Mouse (Mus musculus) left cerebral cortex, postnatal 4 days (tissue): ENCODE measurements at regions not wholly inside any gene's neighbourhood (a gene's known extent, or its start where the extent isn't known, plus 50 kb on each side); places are given as distances from the start of the nearest gene placed in this dataset.
A peak's percentile ranks its signal among the peaks of the same experiment; 100 is the strongest.

Experiments used
- DNase-seq: peaks from one replicate; pipeline ENCODE4 v3.0.0-alpha.2; 2022
- intact Hi-C: fragments of 180-260 bp; cut with DNase I; formaldehyde crosslinking; loops from one replicate; pipeline ENCODE4 v1.15.1; 2025

GRCm38 (mm10) chr16:71622664-71623063, 685.4 kb upstream of the Robo1 start:
- intact Hi-C loops = no loop called here
- no peak for DNase-seq

- intact Hi-C loops = no loop called here
These were observed 667.7 kb upstream of the Robo1 start for GRCm38 (mm10) chr16:71640361-71640760.

DNA sequence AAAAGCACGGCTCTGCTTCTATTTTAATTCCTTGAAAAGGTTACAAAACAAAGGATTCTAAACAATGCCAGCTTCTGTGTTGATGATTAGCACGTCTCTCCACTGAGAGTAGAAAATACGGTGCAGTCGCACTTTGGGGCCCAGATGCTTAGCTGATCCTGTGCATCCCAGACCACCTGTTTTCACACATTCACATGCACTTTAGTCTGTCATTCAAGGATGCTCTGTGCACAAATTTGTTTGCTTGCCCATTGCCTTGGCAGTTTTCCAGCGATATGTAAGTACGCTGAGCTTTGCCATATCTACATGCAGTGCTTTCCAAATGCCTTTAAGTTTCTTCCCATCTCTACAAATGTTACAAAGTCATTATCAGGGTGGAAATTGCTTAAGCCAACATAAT, 664.9 kb upstream of the Robo1 start:
- peak; percentile 41 for DNase-seq
- intact Hi-C loops = no loop called here

More at GRCm38 (mm10) chr16:71640361-71640760, 667.7 kb upstream of the Robo1 start:
- no peak for DNase-seq

DNA sequence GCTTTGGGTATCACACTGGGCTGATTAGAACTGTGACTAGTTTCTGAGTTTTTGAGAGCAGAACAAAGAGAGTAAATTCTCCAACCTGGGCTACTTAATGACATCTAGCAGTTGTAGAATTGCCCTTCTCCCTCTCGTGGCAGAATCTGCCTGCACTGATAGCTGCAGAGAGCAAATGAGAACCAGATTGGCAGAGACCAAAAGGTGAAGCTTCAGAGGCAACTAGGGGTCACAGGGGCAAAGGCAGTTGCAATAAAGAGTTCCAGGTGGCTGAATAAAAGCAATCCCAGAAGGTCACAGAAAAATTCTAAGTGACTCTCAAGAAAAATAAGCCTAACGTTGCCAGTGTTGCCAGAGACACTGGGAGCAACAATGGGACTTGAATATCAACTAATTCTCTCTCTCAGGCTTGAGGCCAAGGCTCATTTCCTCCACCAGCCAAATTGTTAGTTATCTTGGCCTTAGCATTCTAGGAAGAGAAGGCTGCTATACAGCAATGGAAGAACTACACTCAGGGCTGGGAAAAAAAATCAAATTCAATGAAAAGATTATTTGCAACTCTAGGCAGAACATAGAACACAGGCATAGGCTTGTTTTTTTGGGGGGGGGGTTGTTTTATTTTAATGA, 629.9 kb upstream of the Robo1 start:
- DNase-seq = no peak
- intact Hi-C loops = no loop called here

- no peak for DNase-seq
- intact Hi-C loops = no loop called here
These were observed 614.6 kb upstream of the Robo1 start for GRCm38 (mm10) chr16:71693464-71693863.

- DNase-seq = no peak
- intact Hi-C loops = no loop called here
These were observed 602.3 kb upstream of the Robo1 start for GRCm38 (mm10) chr16:71705846-71706245.

DNA sequence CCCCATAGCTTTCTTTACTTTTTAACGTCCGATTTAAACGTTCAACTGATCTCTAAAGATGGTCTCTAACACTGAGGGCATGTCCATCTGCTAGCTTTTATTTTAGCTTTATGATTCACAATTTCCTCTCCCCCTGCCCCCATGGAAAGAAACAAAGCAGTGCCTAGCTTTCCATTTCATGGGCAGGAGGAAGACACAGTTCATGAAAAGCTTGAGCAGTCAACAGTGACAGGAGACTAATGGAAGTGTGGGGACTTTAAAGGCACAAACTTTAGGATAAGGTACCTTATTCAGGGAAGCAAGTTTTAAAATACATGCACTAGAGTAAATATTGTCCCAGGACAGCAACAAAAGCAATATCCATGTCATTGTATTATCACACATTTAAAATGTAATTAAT, 598.4 kb upstream of the Robo1 start:
- DNase-seq = no peak

GRCm38 (mm10) chr16:71711879-71712278, 596.2 kb upstream of the Robo1 start:
- no peak for DNase-seq
- intact Hi-C loops = no loop called here

More for the DNA sequence above, 598.4 kb upstream of the Robo1 start:
- intact Hi-C loops = no loop called here

GRCm38 (mm10) chr16:71717207-71717606, 590.9 kb upstream of the Robo1 start:
- DNase-seq = no peak
- intact Hi-C loops = no loop called here

- DNase-seq = no peak
These were observed 583.2 kb upstream of the Robo1 start for GRCm38 (mm10) chr16:71724898-71725297.

DNA sequence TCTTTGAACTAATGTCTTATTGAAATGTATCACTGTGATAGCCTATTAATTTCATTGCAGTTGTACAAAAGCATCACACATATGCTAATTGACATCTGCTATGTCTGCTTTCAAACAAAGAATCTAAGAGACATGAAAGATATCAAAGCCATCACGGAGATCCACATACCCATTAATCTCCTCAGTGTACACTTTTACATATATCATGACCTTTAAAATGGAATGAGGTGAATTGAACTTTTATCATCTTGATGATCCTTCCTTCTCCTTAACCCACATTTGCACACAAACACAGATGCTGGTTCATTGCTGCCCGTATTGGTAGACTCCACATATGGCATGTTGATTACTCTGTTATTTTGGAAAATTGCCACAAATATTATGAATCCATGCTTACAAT, 570.2 kb upstream of the Robo1 start:
- DNase-seq = no peak
- intact Hi-C loops = no loop called here

More at GRCm38 (mm10) chr16:71724898-71725297, 583.2 kb upstream of the Robo1 start:
- intact Hi-C loops = no loop called here

- DNase-seq = no peak
- intact Hi-C loops = no loop called here
These were observed 569.0 kb upstream of the Robo1 start for GRCm38 (mm10) chr16:71739104-71739503.

- intact Hi-C loops = no loop called here
- DNase-seq = no peak
These were observed 527.2 kb upstream of the Robo1 start for GRCm38 (mm10) chr16:71780945-71781344.

- intact Hi-C loops = no loop called here
- no peak for DNase-seq
These were observed 495.3 kb upstream of the Robo1 start for GRCm38 (mm10) chr16:71812840-71813239.

GRCm38 (mm10) chr16:71835325-71835724, 472.8 kb upstream of the Robo1 start:
- intact Hi-C loops = no loop called here
- no peak for DNase-seq

GRCm38 (mm10) chr16:71850097-71850496, 458.0 kb upstream of the Robo1 start:
- intact Hi-C loops = no loop called here
- no peak for DNase-seq

GRCm38 (mm10) chr16:71851590-71852190, 456.4 kb upstream of the Robo1 start:
- intact Hi-C loops = no loop called here
- DNase-seq = no peak

- intact Hi-C loops = loop anchor here (2.0 kb wide), 1 partner anchor 301 kb away; no protein-coding TSS in a partner anchor
- no peak for DNase-seq
These were observed 450.2 kb upstream of the Robo1 start for GRCm38 (mm10) chr16:71857877-71858276.

GRCm38 (mm10) chr16:71860205-71860604, 447.9 kb upstream of the Robo1 start:
- DNase-seq = no peak
- intact Hi-C loops = no loop called here

DNA sequence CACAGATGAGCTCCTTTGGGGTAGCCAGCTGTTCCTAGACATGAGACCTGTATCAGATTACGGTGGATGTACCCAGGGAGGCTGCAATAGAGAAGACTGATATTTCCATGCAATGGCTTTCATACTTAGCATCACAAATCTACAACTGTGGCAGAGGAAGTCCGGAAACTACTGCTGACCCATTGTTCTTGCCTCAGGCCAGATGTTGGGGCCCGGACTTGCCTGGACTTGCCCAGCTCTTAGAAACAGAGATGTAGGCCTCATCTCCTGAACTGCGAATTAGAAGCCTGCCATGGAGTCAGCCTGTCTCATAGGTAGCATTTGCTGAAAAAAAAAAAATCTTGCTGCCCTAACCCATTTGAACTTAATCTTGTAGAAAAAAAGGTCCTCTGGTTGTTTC, 422.4 kb upstream of the Robo1 start:
- intact Hi-C loops = no loop called here
- no peak for DNase-seq

GRCm38 (mm10) chr16:71889679-71890078, 418.4 kb upstream of the Robo1 start:
- no peak for DNase-seq
- intact Hi-C loops = no loop called here

- intact Hi-C loops = no loop called here
- DNase-seq = no peak
These were observed 385.0 kb upstream of the Robo1 start for GRCm38 (mm10) chr16:71923111-71923510.

- DNase-seq = no peak
- intact Hi-C loops = no loop called here
These were observed 363.9 kb upstream of the Robo1 start for GRCm38 (mm10) chr16:71944165-71944564.
